Mouse (Mus musculus): ENCODE results near the gene Spatc1l. TPM values are rescaled to one million over a fixed set of nuclear protein-coding genes. Genes with fewer than 3 reads are reported as not detected.

The Spatc1l gene
- polyA plus RNA-seq (2012; fragmentation: generic; extraction: Trizol) = under 1 TPM in 1 of 2 experiments, not detected in 1; 0.14 TPM

DNA sequence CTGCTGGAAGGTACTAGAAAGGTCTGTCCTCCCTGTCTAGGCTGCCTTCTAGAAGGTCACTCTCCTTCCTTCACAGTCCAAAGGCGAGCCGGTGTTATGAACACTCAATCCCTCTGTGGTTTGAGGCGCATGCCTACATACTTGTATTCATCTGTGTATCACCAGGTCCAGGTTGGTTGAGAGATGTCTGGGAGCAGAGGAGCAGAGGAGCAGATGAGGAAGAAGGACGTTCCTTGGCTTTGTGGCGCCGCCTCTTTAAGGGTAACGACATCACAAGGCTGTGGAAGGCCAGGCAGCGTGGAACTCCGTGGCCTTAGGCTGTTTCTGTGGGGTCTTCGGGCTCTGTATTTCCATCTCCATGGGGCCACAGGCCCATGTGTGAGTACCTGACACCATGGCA, at the start of gene Spatc1l:
Spatc1l (plus strand) TSS at position 301 of the 400 bp plus-strand sequence.

DNA sequence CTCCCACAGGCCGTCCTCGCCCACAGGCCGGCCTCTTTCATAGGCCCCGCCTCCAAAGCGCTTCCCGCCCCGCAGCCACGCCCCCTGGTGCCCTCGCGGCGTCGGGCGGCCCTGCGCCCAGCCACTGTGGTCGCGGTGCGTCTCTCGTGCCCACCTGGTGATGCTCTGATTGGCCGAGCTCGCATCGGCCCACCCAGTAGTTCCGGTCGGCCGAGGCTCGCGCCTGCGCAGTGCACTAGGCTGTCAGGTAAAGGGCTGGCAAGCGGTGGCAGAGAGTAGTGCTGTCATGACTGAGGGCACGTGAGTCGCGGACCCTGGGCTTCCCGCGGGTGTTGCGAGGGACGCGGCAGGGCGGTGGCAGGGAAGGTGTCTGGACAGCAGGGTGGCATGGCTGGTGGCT, 30.7 kb upstream of the Spatc1l start, which contains the start of gene Lss:
Lss (plus strand) TSS at position 214 of the 400 bp plus-strand sequence.

DNA sequence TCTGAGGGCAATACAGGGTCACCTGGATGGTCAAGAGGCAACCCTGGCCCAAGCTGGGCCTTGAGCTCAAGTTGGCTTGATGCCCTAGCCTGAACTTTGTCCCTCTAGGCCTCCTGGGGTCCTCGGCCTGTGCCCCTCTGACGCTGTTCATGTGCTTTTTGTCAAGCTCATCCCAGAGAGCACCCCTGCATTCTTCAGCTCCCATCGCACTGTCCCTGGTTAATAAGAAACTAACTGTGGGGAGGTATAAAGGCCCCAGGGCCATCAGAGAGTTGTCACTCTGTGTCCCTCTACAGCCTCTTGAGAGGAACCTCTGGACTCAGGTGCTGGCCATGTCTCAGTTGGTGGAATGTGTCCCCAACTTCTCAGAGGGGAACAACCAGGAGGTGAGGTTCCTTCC, 13.3 kb downstream of the Spatc1l start, which contains the start of gene Ftcd:
Ftcd (plus strand) TSS at position 275 of the 400 bp plus-strand sequence.

Other genes starting within 250 kb of the Spatc1l start
- 10 to 100 TPM in 1 of 2 experiments, 1 to 10 TPM in 1; 2.4 to 17.1 TPM for gene Dip2a, start 217.0 kb upstream of the Spatc1l start, polyA plus RNA-seq (2012; fragmentation: generic; extraction: Trizol)
- gene AC141477.1, start 121.8 kb upstream of the Spatc1l start, polyA plus RNA-seq (2012; fragmentation: generic; extraction: Trizol) = not detected
- gene Pcnt, start 119.5 kb upstream of the Spatc1l start, polyA plus RNA-seq (2012; fragmentation: generic; extraction: Trizol) = 10 to 100 TPM in 1 of 2 experiments, 1 to 10 TPM in 1; 6.6 to 20.8 TPM
- gene 2610028H24Rik, start 113.2 kb upstream of the Spatc1l start, polyA plus RNA-seq (2012; fragmentation: generic; extraction: Trizol) = under 1 TPM in 1 of 2 experiments, not detected in 1; 0.02 TPM
- gene Mcm3ap, start 93.3 kb upstream of the Spatc1l start, polyA plus RNA-seq (2012; fragmentation: generic; extraction: Trizol) = 10 to 100 TPM; 29.3 to 73.1 TPM
- 1 to 10 TPM in 1 of 2 experiments, under 1 TPM in 1; 0.84 to 3.0 TPM for gene Ybey, start 93.2 kb upstream of the Spatc1l start, polyA plus RNA-seq (2012; fragmentation: generic; extraction: Trizol)
- 10 to 100 TPM; 10.1 to 15.0 TPM for gene Lss, start 30.7 kb upstream of the Spatc1l start, polyA plus RNA-seq (2012; fragmentation: generic; extraction: Trizol)
- under 1 TPM in 1 of 2 experiments, not detected in 1; 0.13 TPM for gene Ftcd, start 13.4 kb downstream of the Spatc1l start, polyA plus RNA-seq (2012; fragmentation: generic; extraction: Trizol)
- gene Col6a2, start 61.4 kb downstream of the Spatc1l start, polyA plus RNA-seq (2012; fragmentation: generic; extraction: Trizol) = 100 to 1,000 TPM in 1 of 2 experiments, 10 to 100 TPM in 1; 22.1 to 876 TPM
- 1,000 to 10,000 TPM in 1 of 2 experiments, 10 to 100 TPM in 1; 49.8 to 1,301 TPM for gene Col6a1, start 163.9 kb downstream of the Spatc1l start, polyA plus RNA-seq (2012; fragmentation: generic; extraction: Trizol)

Measured in C3H10T1/2 (cell line).